Mouse (Mus musculus): ENCODE results near the gene Abca4.

GRCm38 (mm10) chr3:122133840-122134239 is 89.6 kb downstream of the Abca4 start:
- TF ChIP-seq CTCF (conservative IDR thresholded peaks at IDR 0.05; ENCODE audit: insufficient read depth, insufficient read length, low read depth, low read length) (no peak), POLR2A (IDR thresholded peaks at IDR 0.05; ENCODE audit: low read depth, low read length) (no peak)
